Mouse (Mus musculus) right cerebral cortex, postnatal 25 days (tissue): ENCODE results near the gene Cuedc1.

Source experiments
- DNase-seq: peaks from one replicate; pipeline ENCODE4 v3.0.0; 2022

Gene Cuedc1

GRCm38 (mm10) chr11:88118817-88119642, 21.2 kb downstream of the Cuedc1 start:
- DNase-seq, result peak; percentile 42

- DNase-seq, result no peak
Observed at GRCm38 (mm10) chr11:88122545-88122944, 24.7 kb downstream of the Cuedc1 start.

GRCm38 (mm10) chr11:88123021-88123420, 25.2 kb downstream of the Cuedc1 start:
- no peak for DNase-seq

GRCm38 (mm10) chr11:88123731-88124130, 25.9 kb downstream of the Cuedc1 start:
- no peak for DNase-seq

GRCm38 (mm10) chr11:88125483-88125882, 27.6 kb downstream of the Cuedc1 start:
- DNase-seq, result no peak

- no peak for DNase-seq
Observed at GRCm38 (mm10) chr11:88126306-88126793, 28.5 kb downstream of the Cuedc1 start.

- DNase-seq, result no peak
Observed at GRCm38 (mm10) chr11:88128461-88128860, 30.6 kb downstream of the Cuedc1 start.

GRCm38 (mm10) chr11:88129281-88129680, 31.4 kb downstream of the Cuedc1 start:
- no peak for DNase-seq

GRCm38 (mm10) chr11:88129935-88130334, 32.1 kb downstream of the Cuedc1 start:
- DNase-seq, result no peak

- DNase-seq, result no peak
Observed at GRCm38 (mm10) chr11:88131847-88132246, 34.0 kb downstream of the Cuedc1 start.

GRCm38 (mm10) chr11:88135218-88135617, 37.4 kb downstream of the Cuedc1 start:
- DNase-seq, result no peak

GRCm38 (mm10) chr11:88137814-88138425, 40.1 kb downstream of the Cuedc1 start:
- no peak for DNase-seq

- no peak for DNase-seq
Observed at GRCm38 (mm10) chr11:88139256-88139861, 41.5 kb downstream of the Cuedc1 start.

- peak; percentile 34 for DNase-seq
Observed at GRCm38 (mm10) chr11:88140066-88141060, 42.5 kb downstream of the Cuedc1 start.

GRCm38 (mm10) chr11:88142362-88142761, 44.5 kb downstream of the Cuedc1 start:
- no peak for DNase-seq

GRCm38 (mm10) chr11:88144100-88144499, 46.2 kb downstream of the Cuedc1 start:
- no peak for DNase-seq

- DNase-seq, result no peak
Observed at GRCm38 (mm10) chr11:88145214-88146006, 47.6 kb downstream of the Cuedc1 start.

- no peak for DNase-seq
Observed at GRCm38 (mm10) chr11:88146264-88147060, 48.6 kb downstream of the Cuedc1 start.

GRCm38 (mm10) chr11:88147388-88147787, 49.5 kb downstream of the Cuedc1 start:
- DNase-seq, result no peak

- no peak for DNase-seq
Observed at GRCm38 (mm10) chr11:88148015-88148637, 50.3 kb downstream of the Cuedc1 start.
